Mouse (Mus musculus) embryo, embryonic 9.5 days (tissue): ENCODE measurements around the gene Msto1.
"Not testable (repeated sequence)": the region's sequence is repeated elsewhere in the genome, so short reads cannot be mapped to it uniquely, and the experiment has no call there.

Source experiments
- DNase-seq: peaks from one replicate; pipeline ENCODE4 v3.0.0-alpha.2; 2017; ENCODE audit errors: extremely low spot score

The Msto1 gene

GRCm38 (mm10) chr3:88905209-88905608, 8.6 kb downstream of the Msto1 start:
- no peak for DNase-seq

- DNase-seq, result no peak
These were observed 9.0 kb downstream of the Msto1 start for GRCm38 (mm10) chr3:88904803-88905202.

- DNase-seq, result not testable (repeated sequence)
These were observed 20.8 kb downstream of the Msto1 start for GRCm38 (mm10) chr3:88893011-88893410.

- DNase-seq, result not testable (repeated sequence)
These were observed 31.3 kb downstream of the Msto1 start for GRCm38 (mm10) chr3:88882536-88882935.

- not testable (repeated sequence) for DNase-seq
These were observed 45.4 kb downstream of the Msto1 start for GRCm38 (mm10) chr3:88868449-88868848.

GRCm38 (mm10) chr3:88867177-88867576, 46.6 kb downstream of the Msto1 start:
- not testable (repeated sequence) for DNase-seq

GRCm38 (mm10) chr3:88866735-88867134, 47.1 kb downstream of the Msto1 start:
- not testable (repeated sequence) for DNase-seq

GRCm38 (mm10) chr3:88862129-88862528, 51.7 kb downstream of the Msto1 start:
- DNase-seq, result no peak

- DNase-seq, result no peak
These were observed 58.0 kb downstream of the Msto1 start for GRCm38 (mm10) chr3:88855837-88856236.
